Mouse (Mus musculus) splenic B cell, adult 2 months (primary cell): ENCODE measurements around the gene Rcan3.

Source experiments
- DNase-seq: peaks from one replicate; pipeline ENCODE4 v3.0.0-alpha.2; 2011; ENCODE audit warnings: low read depth, low spot score
- H3K27me3 ChIP-seq: 2 replicates; pipeline ENCODE4 v1.6.1; 2012; ENCODE audit warnings: mild to moderate bottlenecking, low read length, moderate library complexity, mixed read lengths; ENCODE audit not compliant: control insufficient read depth, poor library complexity, insufficient read depth, severe bottlenecking
- H3K36me3 ChIP-seq: 2 replicates; pipeline ENCODE4 v1.6.1; 2012; ENCODE audit warnings: mild to moderate bottlenecking, low read length, moderate library complexity, mixed read lengths; ENCODE audit not compliant: control insufficient read depth, poor library complexity, insufficient read depth, severe bottlenecking

The Rcan3 gene

DNA sequence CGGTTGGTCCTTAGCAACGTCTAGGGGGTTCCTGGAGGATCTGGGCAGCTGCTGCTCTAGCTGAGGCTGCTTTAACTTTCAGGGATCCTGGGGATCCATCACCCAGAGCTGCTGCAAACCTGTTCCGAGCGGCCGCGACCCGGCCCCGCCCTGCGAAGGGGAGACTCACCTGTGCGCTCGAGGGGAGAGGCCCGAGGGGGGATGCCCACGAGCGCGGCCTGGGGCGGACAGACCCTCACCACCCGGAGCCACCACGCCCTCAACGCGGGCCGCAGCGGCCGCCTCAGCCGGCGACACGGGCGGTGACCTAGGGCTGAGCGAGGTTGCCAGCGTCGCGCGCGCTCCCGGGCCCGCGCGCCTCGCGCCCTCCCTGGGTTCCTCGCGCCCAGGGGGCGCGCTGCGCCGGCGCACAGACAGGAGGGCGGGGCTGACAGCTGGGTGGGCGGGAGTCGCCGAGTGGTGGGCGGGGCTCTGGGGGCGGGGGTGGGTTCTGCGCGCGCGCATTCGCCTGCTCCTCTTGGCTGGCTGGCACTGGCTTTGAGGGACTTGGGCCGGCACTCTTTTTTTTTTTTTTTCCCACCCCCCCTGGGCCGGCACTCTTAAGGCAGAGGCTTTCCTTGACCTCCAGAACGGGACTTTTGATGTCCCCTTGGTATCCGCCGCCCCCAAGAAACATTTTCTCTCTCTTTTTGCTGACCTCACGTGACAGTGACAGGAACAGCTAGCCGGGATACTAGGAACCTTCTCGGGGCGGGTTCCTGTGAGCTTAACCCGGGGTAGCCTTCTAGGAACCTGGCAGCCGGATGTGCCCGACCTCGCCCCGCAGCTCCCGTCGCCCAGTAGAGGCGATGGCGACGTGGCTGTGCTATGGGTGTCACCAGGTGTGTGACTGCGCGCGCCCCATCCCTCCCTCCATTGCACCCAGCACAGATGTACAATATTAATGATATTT, at the start of gene Rcan3:
Gene Rcan3, minus strand, starts transcription at position 411 of the 952 bp plus-strand sequence.
- Histone ChIP-seq H3K36me3 (no peaks in the 10 kb centered on the region), H3K27me3 (no peaks in the 10 kb centered on the region)
- peak; percentile 91 for DNase-seq

DNA sequence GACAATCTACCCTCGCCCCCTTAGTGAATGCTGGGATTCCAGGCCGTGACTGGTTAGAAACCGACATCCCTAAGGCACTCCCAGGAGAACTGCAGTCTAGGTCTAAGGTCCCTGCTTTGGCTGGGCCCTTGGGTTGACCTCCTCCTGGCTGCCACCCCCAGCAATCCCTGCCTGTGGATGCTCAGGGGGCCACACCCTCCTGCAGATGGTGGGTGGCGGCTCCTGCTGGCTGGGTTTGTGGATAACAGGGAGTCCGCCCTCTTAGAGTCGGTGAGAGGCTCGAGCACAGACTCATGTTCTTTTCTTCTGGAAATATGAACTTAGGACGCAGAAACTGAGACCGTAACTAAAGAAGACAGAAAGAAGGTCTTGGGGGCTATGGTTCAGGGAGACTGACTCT, 46.7 kb upstream of the Rcan3 start:
- peaks cover 15% of the 10 kb centered on the region for H3K36me3 ChIP-seq
- DNase-seq = no peak
- H3K27me3 ChIP-seq = no peaks in the 10 kb centered on the region

DNA sequence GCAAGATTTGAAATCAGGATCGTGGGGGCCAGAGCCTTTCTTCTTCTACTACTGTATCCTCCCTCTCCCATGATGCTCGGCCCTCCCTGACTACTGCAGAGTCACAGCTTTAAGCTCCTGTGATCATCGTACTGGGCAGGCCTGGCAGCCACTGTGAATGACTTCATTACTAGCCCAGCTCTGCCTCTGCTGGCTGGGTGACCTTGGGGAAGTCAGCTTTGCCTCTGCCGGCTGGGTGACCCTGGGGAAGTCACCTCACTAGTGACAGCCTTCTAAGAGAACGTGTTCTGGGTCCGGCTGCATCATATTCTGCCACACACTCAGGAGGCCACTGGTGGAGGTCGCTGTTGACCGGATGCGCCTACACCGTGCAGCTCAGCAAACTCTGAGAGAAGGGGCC, 44.2 kb upstream of the Rcan3 start:
- Histone ChIP-seq H3K27me3 (no peaks in the 10 kb centered on the region), H3K36me3 (peaks cover 11% of the 10 kb centered on the region)
- DNase-seq = no peak

DNA sequence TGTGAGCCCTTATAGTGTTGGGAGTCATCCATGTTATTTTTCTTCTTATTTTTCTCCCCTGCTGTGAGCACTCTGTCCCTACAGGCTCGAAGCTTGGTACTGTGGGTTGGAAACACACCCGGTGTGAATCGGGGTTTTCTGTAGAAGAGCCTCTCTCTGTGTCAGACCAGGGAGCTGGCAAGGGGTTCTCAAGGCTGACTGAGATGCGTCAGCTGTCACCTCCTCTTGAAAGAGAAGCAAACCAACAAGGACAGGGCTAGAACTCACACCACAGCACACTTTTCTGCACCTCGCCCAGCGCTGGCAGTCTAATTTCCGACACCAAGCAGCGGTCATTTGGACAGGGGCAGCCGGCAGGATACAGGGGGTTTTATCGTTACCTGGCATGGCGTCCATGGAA, 29.8 kb upstream of the Rcan3 start:
- DNase-seq = no peak
- H3K36me3 ChIP-seq = peaks cover 16% of the 10 kb centered on the region
- H3K27me3 ChIP-seq = no peaks in the 10 kb centered on the region

DNA sequence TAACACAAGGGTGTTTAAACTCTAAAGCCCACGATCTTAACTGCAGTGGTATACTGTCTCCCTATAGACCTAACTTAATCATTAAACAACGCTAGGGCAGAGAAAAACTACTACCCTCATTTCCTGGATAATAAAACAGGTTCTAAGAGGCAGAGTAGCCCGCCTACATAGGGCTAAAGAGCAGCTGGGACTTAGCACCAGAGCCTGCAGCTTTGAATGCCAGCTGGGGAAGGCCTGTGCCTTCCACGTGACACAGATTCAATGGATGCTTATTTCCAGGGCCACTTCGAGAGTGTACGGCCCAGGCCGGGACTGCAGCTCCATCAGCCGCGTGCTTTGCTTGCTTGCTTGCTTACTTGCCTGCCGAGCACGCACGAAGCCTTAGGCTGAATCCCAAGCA, 19.9 kb upstream of the Rcan3 start:
- DNase-seq = no peak
- Histone ChIP-seq H3K27me3 (no peaks in the 10 kb centered on the region), H3K36me3 (no peaks in the 10 kb centered on the region)

DNA sequence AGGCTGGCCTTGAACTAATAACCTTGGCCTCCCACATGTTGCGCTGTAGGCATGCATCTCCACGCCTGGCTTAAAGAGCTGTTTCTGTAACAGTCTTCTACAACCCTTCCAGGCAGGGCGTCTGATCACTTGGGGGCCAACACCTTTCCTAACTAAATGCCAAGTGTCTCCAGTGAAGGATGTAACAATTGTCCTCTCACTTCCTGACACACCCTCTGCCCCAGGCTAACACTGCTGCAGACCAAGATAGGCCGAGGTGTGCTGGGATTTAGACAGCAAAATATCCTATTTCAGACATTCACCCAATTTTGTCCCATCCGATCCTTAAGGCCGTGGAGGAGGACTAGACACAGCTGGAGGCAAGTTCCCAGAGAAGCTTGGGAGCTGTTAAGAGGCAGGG, 19.5 kb upstream of the Rcan3 start:
- no peaks in the 10 kb centered on the region for H3K27me3 ChIP-seq
- DNase-seq = no peak
- H3K36me3 ChIP-seq = no peaks in the 10 kb centered on the region

DNA sequence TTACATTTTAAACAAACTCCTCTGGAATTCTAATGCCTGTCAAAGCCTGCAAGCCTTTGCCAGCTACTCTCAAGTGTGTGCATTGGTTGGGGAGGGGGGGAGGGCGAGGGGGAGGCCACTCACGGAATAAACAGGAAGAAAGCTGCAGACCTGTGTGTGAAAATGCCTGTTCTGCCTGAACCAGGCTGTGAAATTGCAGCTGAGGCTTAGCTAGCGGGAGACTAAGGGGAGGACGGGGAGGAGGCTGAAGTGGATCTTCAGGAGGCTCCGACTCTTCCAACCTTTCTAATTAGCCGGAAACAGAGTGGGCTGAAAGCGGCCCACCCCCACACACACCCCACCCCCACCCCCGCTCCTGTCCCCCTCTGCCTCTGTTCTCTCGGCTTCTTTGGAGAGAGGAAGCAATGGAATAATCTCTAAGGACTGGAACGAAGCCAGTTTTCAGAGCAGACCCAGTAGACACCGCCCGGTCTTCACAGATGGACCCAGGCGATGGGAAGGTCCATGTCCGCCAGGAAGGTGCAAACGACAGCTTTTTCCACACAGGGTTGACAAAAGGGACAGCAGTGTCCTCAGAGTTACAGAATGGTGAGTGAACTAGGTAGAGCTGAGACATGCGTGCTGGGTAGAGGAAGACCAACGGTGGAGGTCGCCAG, 17.8 kb upstream of the Rcan3 start:
- Histone ChIP-seq H3K36me3 (no peaks in the 10 kb centered on the region), H3K27me3 (no peaks in the 10 kb centered on the region)
- DNase-seq = no peak

DNA sequence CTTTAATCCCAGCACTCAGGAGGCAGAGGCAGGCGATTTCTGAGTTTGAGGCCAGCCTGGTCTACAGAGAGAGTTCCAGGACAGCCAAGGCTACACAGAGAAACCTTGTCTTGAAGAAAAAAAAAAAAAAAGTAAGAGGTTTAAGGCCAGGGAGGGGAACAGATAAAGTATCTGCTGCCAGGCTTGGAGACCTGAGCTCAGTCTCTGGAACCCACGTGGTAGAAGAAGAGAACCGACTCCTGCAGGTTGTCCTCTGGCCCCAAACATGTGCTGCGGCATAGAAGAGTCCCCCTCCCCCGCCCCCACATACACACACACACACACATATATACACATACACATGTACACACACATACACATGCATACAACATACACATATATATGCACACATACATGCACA, 8.8 kb upstream of the Rcan3 start:
- no peak for DNase-seq
- H3K27me3 ChIP-seq = no peaks in the 10 kb centered on the region

DNA sequence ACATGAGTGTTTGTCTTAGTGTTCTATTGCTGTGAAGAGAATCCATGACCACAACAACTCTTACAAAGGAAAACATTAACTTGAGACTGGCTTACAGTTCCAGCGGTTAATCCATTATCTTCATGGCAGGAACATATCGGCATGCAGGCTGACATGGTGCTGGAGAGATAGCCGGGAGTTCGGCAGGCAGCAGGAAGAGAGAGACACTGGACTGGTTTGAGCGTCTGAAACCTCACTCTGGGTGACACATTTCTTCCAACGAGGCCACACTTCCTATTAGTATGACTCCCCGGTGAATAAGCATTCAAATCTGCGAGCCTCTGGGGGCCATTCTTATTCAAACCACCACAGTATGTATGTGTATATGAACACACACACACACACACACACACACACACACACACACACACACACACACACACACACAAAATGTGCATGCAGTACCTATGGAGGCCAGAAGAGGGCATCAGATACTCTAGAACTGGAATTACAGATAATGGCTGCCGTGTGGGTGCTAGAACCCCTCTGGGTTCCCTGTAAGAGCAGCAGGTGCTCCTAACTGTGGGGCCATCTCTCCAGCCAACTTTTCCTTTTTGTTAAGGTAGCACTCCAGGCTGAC, 6.4 kb upstream of the Rcan3 start:
- DNase-seq = peak; percentile 83
- Histone ChIP-seq H3K27me3 (no peaks in the 10 kb centered on the region), H3K36me3 (no peaks in the 10 kb centered on the region)

More for the DNA sequence above, 8.8 kb upstream of the Rcan3 start:
- H3K36me3 ChIP-seq = no peaks in the 10 kb centered on the region

DNA sequence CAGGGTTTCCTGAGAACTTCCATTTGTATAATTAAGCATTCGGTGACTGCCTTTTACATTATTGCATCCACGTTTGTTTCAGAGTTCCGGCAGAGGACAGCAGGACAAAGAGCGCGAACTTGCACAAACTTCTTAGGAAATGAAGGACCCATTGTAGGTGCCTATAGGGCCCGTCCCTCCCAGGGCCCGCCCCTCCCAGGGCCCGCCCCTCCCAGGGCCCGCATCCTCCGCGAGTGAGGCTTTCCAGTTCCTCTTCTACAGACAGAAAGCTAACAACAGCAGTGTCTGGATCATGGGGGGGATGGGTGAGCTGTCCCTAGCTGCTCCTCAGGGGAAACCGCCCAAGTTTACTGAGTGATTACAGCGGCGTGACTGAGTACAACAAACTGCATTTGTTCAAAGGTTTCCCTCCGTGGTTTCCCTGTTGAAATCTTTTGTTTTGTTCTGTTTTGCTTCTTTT, 5.6 kb upstream of the Rcan3 start:
- no peaks in the 10 kb centered on the region for H3K27me3 ChIP-seq
- DNase-seq = peak; percentile 87
- no peaks in the 10 kb centered on the region for H3K36me3 ChIP-seq

DNA sequence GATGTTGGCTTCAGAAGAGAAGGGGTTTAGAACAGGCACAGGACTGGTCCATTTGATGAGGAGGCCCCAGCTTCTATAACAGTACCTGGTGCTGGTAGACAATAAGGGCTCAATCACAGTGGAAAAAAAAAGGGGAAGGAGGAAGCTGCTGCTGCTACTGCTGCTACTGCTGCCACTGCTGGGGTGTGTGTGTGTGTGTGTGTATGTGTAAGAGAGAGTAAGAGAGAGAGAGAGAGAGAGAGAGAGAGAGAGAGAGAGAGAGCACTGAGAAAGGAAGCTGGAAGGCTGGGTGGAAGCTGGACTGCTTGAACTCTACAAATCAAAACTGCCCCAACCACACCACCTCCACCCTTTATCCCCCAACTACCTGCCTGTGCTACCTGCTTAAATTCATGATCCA, 4.3 kb upstream of the Rcan3 start:
- DNase-seq = peak; percentile 55
- no peaks in the 10 kb centered on the region for H3K27me3 ChIP-seq
- H3K36me3 ChIP-seq = no peaks in the 10 kb centered on the region

DNA sequence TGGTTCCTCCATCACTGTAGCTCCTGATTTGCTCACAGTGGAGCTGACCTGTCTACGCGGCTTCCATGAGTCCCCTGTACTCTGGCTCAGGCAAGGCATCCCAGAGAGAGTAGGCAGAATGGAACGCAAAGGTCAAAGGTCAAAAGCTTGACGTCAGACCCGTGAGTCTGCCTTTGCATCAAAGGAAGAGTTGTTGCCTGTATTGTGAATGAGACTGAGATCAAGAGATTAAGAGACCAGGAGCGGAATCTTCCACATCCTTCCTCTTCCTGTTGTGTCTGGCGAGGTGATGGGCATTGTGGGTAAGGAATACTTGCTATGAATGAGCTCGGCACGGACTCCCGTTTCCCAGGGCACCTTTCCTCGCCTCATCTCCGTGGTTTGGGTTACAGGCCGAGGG, 2.6 kb upstream of the Rcan3 start:
- H3K27me3 ChIP-seq = no peaks in the 10 kb centered on the region
- DNase-seq = no peak
- H3K36me3 ChIP-seq = no peaks in the 10 kb centered on the region

DNA sequence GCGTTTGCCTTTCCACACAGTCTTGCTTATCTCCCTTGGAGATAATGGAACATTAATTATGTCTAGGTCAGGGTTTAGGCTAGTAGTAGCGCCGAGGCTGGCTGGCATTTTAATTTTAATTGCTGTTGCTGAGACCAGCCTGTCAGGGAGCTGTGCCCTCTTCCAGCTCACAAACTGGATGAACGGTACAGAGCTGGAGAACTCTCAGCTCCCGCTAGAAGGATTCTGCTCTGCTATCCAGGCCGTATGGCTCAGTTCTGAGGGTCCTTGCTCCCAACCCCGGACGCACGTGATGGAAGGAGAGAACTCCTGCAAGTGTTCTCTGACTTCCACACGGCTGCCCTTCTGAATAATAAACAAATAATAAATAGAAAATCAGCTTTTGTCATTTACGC, 739 bp upstream of the Rcan3 start:
- Histone ChIP-seq H3K27me3 (no peaks in the 10 kb centered on the region), H3K36me3 (no peaks in the 10 kb centered on the region)
- DNase-seq = no peak

DNA sequence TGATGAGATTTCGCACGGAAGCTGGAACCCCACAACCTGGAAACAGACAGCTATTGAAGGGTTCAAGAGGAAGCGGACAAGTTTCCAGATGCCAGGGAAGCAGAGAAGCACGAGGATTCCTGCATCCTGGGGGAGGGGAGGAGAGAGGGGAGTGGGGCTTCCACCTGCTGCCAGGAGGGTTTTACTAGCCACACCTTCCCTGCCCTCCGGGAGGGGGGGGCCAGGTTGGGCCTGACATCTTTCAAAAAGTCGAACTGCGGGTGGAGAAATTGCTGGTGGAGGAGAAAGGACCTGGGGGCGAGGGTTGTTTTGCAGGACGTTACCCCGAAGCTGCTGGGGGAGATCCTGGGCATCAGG, 589 bp downstream of the Rcan3 start:
- no peaks in the 10 kb centered on the region for H3K27me3 ChIP-seq
- no peak for DNase-seq
- no peaks in the 10 kb centered on the region for H3K36me3 ChIP-seq
